Mouse (Mus musculus) adipocyte (in vitro differentiated cells): ENCODE results near the gene Prkg1.
A peak's percentile ranks its signal among the peaks of the same experiment; 100 is the strongest.

Experiments used
- DNase-seq: peaks from one replicate; pipeline ENCODE4 v3.0.0-alpha.2; 2016; ENCODE audit warnings: low spot score

Prkg1 gene

DNA sequence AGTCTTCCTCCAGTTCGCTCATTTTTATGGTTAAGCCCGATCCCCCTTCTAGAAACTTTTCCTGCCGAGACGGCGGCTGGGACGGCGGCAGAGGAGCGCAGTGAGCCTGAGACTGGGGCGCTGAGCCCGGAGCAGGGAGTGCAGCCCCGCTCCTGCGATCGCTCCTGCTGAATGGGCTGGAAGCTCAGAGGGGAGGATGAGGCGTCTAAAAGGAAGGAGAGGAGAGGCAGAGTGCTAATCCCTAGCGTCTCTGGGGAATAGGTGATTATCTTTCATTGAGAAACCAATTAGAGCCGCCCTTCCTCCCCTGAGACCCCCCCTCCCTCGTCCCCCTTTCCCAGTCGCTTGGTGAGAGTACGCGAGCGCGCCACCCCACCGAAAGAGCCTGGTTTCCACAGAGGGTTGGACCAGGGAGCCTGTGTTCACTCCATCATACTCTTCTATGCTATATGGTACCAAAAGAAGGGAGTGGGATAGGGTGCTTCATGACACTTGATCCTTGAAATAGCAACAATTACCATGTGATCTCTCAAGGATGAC is at the start of gene Prkg1:
Gene Prkg1 (minus strand): TSS at position 233 of the 540 bp plus-strand sequence.
- DNase-seq, result no peak

DNA sequence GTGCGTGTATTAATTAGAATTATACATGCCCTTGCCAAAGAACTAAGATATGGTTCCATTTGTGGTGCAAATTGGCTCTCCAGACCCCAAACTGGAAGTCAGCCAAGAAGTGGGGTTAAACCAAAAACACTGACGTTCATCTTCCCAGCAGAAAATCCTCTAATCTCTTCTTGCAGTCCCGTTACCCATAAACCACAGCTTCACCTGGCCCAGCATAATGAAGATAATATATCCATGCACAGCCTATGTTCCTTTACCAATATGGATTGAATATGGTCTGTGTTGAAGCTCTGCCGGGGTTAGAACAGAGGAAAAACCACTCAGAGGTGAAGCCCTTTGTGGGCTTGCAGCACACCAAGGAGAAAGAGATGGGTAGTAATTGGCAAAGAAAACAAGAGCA is 48.3 kb upstream of the Prkg1 start:
- DNase-seq, result no peak

DNA sequence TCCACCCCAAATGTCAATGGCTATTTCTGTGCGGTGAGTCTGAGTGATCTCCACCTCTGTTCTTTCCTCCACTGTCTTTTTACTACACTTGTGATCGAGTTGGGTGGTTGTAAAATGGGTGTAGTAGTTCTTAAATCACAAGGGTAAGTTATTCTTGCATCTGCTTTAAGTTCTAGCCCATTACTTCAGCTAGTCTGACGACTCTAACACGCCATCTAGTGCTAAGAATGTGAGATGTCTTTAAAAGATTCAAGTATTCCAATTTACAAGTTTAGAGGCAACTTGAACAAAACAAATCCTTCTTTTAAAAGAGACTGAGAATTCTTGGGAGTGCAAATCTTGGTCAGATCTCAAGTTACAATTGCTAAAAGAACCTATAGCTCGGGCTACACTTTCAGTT is 46.5 kb upstream of the Prkg1 start:
- DNase-seq, result peak; percentile 7

DNA sequence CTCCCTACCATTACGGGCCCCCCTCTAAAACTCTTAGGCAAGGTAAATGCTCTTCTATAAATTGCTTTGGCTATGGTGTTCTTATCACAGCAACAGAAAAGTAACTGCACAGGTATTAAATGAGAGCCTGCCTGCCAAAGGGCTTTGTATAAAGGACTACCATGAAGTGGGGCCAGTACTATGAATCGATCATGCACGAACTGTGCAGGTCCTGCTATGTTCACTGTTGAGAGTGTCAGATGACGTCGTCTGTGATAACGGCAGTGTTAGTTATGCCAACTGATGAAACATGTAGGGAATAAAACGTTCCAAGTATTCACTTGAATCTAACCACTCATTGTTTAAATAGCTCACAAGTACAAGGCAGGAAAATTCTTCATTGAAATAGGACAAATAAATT is 40.6 kb upstream of the Prkg1 start:
- DNase-seq, result no peak

DNA sequence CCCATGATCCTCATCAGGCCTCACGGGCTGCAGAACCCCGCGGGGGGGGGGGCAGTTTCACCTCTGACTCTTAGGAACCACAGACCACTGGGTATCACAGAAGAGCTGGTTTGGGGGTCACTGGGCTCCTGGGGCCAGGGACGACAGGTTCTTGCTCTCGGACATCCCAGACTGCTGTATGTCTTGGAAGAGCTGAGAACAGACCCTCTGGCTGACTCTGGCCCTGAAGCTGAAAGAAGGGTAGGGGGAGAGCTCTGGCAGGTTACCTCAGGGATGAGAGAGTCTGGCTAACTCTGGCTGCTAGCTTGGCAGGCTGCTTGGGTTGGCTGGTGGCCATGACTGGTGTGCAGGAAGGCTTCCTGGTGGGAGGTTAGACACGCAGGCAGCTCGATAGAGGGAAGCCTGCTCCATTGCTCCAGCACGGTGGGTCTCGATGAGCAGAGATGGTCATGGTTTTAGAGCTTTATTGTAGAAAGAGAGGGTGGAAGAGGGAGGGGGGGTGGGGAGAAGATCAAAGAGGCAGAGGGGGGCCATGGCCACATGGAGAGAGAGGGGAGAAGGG is 30.7 kb upstream of the Prkg1 start:
- no peak for DNase-seq

DNA sequence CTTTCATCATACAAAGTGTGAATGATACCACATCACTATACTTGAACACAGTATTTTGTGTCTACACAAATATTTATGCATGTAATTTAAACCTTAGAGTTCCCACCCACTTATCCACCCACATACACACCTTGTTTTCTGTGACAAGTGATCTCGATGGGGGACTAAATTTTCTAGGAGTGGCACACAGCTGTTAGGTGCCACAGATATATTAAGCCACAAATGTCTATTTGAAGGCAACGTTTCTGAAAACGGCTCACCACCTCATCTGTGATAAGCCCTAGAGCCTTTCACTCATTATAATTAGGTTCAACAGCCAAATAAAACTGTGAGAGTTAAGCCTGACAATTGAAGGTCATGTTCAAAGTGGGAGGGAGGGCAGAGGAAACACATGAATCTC is 26.9 kb upstream of the Prkg1 start:
- DNase-seq, result no peak

DNA sequence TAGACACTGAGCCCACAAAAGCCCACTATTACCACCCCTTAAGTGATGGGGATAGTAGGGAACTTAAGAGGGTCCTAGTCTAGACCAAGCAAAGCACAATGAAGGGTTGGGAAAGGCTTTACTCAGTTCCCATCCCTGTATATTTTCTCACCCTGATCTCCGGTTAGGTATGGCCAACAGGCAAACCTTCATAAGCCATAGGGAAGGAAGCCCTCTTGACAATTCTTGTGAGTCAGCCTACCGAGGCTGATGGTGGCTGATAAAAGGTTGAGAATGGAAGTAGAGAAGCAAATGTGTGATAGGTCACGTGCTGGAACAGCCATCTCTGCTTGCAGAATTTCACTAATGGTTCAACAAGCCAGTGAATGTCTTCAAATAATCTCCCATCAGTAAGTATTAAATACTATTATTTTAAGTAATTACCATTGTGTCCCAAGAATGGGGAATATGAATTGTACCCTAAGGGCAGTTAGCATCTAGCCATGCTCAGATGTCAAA is 16.7 kb upstream of the Prkg1 start:
- no peak for DNase-seq

DNA sequence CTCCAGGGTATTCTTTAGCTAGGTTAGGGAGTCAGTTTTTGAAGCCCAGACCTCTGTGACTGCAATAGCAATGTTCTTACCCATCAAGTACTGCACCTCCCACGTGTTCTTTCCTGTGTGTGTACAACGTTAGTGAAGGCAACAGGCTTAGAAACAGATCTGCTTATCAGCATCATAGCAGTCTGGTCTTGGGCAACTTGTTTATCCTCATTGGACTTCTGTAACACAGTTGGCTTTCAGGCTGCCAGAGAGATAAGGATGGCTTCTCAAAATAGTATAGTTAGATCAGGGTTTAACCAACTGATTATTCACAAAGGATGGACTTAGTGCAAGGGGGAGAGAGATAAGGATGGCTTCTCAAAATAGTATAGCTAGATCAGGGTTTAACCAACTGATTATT is 16.2 kb upstream of the Prkg1 start:
- DNase-seq, result no peak

DNA sequence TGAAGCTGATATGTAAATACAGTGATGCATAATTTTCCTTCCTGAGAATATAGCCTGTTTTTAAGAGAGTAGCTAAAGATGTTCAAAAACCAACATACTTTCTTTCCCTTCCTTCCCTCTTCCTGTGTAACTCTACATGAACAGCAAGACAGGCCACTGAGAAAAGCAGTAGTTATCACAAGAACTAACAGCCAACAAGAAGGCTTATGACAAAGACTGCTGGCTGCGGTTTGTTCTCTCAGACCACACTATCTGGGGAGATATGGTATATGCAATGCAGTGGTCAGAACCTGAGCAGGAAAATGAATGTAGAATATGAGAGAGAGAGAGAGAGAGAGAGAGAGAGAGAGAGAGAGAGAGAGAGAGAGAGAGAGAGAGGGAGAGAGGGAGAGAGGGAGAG is 15.4 kb upstream of the Prkg1 start:
- no peak for DNase-seq

DNA sequence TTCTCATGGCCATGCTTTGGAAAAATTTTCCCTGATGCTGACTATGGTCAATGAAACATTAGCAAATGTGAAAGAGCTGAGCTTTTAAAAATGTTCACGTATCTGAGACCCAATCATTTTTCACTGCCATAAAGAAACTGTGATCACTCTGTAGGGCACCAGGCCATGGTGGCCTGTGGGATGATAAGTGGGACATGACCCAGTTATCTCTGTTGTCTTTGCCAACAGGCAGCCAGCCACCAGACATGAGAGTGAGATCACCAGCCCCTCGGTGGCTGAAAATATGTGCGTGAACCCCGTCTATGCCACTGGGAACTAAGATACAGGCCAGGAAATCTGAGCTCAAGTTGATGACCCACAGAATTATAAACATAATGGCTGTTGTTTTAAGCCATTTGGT is 14.2 kb upstream of the Prkg1 start:
- DNase-seq, result no peak

DNA sequence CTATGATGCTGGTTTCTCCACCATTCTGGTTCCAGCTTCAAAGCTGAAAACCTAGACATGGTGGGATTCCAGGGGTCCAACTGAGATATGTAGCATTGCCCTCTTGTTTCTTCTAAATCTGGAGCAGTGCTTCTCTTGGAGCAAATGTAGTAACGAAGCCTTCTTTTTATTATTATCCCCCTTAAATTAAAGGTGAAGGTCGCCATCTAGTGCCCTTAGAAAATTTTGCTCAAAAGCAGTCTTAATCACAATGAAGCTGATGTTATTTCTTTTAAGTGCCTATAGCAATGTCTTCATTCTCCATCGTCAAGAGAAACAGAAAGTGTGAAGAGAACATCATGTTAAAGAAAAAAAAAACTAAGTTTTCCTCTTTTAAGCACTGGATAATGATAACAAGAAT is 2.2 kb upstream of the Prkg1 start:
- no peak for DNase-seq

DNA sequence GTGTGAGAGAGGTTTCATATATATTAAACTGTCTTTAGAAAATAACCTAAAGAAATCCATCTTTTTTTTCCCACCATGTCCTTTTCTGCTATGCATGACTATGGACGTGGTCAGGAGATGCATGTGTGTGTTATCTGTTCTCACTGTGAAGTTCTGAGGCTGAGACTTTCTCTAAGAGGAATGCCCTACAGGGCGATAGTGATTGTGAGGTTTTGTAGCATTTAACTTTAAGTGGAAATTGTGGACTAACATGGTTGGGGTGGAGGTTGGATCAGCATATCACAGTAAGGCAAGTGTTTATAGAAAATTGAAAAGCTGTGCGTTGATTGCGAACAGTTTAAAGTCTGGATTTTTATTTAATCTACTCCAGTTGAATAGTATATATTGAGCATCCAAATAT is 618 bp upstream of the Prkg1 start:
- no peak for DNase-seq

DNA sequence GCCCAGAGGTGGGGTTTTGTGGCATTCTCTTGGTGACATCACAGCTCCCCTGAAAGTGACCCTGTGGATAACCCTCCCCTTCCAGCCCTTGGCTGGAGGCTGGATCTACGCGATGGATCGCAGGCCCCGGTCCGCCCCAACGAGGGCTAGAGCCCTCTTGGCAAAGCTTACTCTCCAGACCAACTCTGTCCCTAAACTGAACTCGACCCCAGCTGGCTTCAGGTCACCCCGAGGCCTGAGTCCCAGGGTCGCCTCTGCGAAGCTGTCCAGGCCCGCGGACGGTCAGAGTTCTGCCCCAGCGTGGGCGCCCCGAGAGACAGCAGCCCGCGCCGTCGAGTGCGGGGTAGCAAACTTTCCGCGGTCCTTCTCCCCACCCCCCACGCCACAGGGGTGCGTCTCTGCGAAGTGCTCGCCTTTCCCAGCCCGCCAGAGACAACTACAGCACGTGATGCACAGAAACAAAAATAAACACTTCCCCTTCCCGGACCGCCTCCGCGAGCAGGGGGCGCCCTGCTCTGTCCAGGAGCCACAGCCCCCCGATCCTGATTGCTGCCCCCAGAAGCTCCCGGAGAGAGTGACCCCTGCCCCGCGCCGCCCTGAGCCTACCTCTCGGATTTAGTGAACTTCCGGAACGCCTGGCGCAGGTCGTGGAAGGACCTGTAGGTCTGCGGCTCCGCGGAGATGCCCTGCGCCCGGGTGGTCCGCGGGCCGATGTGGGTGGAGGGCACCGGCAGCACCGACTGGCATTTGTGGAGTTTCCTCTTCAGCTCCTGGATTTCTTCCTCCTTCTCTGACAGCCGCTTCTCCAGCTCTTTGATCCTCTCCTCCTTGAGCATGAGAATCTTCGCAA is 657 bp downstream of the Prkg1 start:
- DNase-seq, result no peak

DNA sequence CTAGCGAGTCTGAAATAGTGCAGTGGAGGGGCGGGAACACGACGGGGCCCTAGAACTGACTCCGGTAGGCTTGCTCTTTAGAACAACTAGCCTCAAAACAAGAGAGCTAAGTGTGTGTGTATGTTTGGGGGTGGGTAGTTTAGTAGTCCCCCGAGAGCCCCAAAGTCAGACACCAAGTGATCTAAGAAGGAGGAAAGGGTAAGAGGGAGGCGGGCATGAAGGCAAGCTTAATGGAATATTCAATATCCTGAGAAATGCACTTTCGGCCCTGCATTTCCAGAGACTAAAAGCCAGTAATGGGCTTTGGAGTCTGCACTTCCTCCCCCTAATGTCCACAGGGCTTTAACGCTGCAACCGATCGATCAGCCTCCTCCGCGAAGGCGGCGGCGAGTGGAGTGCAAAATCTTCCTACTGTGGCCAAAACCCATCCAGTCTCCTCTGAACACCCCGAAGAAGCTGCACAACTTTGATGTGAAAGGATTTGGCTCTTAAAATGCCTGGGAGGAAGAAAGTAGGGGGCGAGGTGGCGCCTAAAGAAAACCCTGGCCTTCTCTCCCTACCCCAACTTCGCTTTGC is 1.5 kb downstream of the Prkg1 start:
- no peak for DNase-seq

DNA sequence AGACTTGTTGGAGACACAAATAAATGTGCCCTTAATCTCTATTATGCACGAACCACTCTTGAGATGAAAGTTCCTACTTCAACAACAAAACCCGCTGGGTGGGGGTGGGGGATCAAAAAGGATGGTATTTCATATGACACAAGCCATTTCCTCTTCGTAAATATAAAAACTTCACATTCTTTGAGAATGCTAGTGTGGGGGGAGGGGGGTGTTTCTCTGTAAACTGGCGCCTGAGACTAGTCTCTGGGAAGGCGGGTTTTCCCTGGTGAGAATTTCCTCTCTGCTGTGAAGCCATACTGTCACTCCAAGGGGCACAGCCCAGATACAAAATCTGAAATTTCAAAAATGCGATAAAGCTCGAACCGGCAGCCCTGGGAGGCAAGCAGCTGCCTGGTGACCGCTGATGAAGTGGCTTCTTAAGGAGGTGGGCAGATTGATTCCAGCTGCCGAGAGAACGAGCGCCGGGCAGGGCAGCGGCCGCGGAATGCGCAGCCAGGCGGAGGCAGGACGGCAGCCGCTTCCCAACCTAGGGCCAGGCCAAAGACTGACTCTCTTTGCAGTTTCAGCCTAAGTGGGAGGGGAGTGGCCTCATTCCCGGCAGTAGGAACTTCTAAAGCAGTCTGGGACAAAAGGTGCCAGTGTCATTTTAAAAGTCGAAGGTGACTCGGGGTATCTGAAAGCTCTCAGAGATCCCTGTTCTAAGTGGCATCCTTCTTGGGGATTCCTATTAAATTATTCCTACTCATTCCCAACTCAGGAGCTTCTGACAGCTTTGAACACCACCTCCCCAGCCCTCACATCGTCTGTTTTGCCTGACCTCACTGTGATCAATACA is 2.2 kb downstream of the Prkg1 start:
- no peak for DNase-seq

DNA sequence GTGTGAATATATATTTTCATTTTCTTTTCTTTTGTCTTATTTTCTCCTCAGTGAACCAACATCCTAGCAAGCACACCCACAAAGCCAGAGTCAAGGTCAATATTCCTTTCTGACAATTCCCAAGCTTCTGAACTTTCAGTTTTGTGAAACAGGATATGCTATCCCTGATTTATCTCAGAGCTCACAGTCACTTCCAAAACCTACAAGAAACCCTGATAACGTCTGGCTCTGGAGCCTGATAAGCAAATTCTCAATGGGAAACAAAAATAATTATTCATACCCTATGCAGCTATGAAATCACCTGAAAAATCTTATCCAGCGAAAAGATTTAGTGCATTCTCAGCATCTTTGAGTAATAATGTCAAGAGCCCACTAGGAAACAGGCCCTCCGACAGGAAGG is 5.0 kb downstream of the Prkg1 start:
- DNase-seq, result no peak

DNA sequence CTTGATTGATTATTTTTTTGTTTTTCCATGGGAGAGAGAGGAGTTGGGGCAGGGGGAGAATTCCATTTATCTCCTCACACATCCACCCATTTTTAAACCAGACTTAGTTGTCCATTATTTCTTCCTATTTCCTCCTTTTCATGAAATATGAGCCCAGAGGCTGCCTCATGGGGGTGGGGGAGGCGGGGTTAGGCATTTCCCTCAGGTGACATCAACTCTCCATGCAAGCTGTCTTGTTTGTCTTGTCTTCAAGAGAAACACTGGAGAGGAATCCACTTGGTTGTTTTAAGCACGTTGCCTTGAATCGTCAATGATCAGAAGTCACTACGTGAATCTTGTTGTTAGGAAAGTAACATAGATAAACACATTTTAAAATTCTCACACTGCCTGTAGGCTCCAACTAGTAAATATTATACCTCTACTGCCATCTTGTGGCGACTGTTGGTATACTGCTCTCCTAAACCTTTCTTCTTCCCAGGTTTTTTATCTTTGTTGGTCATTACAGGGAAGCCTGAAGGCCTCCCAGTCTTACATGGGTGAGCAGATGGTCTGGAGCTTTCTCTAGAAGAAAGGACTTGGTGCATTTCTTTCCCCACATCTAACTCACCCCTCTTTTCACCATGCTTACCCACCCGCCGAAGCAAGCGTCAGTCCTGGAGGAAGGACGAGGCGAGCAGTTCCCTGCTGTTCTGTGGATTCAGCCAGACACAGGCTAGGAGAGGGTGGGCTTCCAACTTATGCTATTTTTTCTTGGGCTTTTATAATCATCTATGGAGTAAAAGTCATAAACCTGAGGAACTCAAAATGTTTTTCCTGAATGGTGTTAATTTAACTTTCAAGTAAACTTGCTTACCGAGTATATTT is 8.7 kb downstream of the Prkg1 start:
- peak; percentile 74 for DNase-seq

DNA sequence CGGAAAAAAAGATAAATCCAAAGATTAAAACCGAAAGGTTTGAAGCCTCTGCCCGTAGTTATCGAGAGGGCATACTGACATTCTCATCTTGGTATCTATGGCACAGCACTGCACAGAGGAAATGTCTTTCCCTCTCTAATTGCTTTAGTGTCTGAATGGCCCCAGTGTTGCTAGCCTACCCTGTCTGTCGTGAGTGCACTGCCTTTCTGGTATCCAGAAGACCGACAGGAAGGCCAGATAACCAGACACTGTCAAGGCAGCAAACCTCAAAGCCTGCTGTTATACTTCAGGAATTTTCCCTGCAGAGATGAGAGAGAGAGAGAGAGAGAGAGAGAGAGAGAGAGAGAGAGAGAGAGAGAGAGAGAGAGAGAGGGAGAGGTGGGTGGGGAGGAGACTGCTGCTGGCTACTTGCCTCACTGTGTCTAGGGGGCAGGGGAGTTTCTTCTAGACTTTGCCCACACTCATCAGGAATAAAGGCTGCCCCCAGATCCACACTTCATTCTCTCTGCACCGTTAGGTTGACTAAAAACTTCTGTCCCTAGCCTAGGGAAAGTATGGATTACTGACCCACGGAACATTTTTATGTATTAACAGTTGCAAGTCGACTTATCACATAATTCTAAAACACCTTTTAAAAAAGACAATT is 10.1 kb downstream of the Prkg1 start:
- DNase-seq, result no peak

DNA sequence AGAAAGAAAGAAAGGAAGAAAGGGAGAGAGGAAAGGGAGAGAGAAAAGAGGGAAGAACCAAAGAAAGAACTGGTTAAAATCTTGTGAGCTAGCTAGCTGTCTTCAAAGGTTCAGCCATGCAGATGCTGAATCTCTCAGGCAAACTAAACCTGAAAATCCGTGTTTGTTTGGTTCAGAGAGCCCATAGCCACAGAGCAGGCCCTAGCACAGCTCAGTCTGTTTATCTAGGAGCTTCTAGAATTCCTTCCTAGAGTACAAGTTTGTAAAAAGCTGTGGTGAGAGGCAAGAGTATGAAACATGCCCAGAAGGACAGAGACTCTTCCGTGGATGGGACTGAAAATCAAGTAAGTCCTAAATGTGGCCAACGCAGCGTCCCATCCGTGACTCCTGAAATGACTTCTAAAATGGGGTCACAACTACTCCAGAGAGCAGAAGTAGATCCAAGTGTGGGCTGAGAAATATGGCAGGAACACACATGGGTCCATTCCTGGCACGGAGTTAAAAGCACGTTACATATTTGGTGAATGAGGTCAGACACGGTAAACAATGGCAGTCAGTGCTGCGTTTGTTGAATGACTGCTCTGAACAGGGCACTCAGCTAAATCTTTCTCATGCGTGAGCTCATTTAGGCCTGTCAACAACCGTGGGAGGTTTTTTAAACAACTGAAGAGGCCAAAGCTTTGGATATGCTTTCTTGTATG is 13.7 kb downstream of the Prkg1 start:
- DNase-seq, result no peak

DNA sequence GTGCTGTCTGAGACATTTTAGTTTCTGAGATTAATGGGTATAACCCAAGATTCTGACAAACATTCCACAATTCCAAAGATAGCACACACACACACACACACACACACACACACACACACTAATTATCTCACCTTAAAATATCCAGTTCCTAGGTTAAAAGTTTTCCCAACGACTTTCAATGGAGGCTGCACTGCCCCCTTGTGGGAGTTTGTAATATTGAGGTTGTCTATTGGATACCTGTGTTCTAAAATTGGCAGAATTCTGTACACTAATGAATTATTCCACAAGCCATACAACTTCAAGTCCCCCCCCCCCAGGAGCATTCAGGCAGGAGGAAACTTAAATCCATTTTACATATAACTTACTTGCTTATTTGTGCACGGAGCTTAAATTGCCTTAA is 18.2 kb downstream of the Prkg1 start:
- peak; percentile 66 for DNase-seq
